Mouse (Mus musculus) liver, embryonic 12.5 days (tissue): ENCODE data around the gene Gm7995. TPM values are rescaled to one million over a fixed set of nuclear protein-coding genes. Genes with fewer than 3 reads are reported as not detected.
"Not testable (repeated sequence)": the region's sequence is repeated elsewhere in the genome, so short reads cannot be mapped to it uniquely, and the experiment has no call there.

Source experiments
- ATAC-seq: fragments of 200-750 bp; cut with Nextera tagmentation; 2 replicates; pipeline ENCODE4 v1.8.0; 2017; ENCODE audit warnings: moderate number of reproducible peaks, mild to moderate bottlenecking, moderate library complexity
- H3K27ac ChIP-seq: fragments of 300-500 bp; sonication (generic); 2 replicates; pipeline ENCODE4 v1.5.1; 2016; ENCODE audit warnings: mild to moderate bottlenecking
- H3K27me3 ChIP-seq: fragments of 300-500 bp; sonication (generic); replicated peaks from 2 replicates; pipeline ENCODE4 v1.6.1; 2016; ENCODE audit warnings: mild to moderate bottlenecking, moderate library complexity
- H3K36me3 ChIP-seq: fragments of 300-500 bp; sonication (generic); 2 replicates; pipeline ENCODE4 v1.6.1; 2016; ENCODE audit warnings: mild to moderate bottlenecking, moderate library complexity
- H3K4me1 ChIP-seq: fragments of 300-500 bp; sonication (generic); 2 replicates; pipeline ENCODE4 v1.6.1; 2016
- H3K4me2 ChIP-seq: fragments of 300-500 bp; sonication (generic); 2 replicates; pipeline ENCODE4 v1.6.1; 2016; ENCODE audit warnings: mild to moderate bottlenecking, moderate library complexity
- H3K4me3 ChIP-seq: fragments of 300-500 bp; sonication (generic); 2 replicates; pipeline ENCODE4 v1.5.1; 2016; ENCODE audit warnings: mild to moderate bottlenecking, moderate library complexity
- H3K9ac ChIP-seq: fragments of 300-500 bp; sonication (generic); 2 replicates; pipeline ENCODE4 v1.6.1; 2016; ENCODE audit warnings: mild to moderate bottlenecking, moderate library complexity
- H3K9me3 ChIP-seq: fragments of 300-500 bp; sonication (generic); replicated peaks from 2 replicates; pipeline ENCODE4 v1.6.1; 2016; ENCODE audit warnings: mild to moderate bottlenecking, moderate library complexity
- WGBS: fragments of 180-500 bp; shearing (Covaris S2); methylation state at CpG from one replicate; pipeline ENCODE4 v1.1.7; 2016; ENCODE audit not compliant: insufficient replicate concordance; 5-methylcytosine and 5-hydroxymethylcytosine counted together
- microRNA-seq: library from miRNA; unstranded; fragments of <30 nt; microRNA quantifications from one replicate; pipeline ENCODE4, GENCODE M21; 2017
- polyA plus RNA-seq: library from polyadenylated mRNA; unstranded; fragments of >200 nt; fragmentation: Nextera tagmentation; extraction: Ambion mirVana; gene quantifications from 2 replicates; pipeline ENCODE4 v1.2.1, GENCODE M21; 2016

Gm7995 gene
- polyA plus RNA-seq = not detected in 2 replicates

DNA sequence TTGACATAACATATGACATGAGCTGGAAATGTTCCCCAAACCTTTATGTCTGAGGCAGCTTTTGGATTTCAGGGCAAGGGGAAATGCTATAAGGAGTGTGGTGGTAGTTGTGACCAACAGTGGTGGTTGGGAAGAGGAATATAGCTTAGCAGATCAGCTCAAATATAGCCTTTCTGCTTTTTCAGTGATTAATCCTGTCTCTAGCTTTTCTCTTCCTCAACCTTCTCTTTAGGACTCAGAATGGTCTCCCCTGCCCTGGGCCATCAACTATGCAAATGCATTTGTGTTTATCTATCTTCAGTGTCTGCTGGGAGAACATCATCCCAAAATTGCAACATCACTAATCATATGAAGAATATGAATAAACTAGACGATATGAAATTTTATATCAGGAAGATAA lies at the start of gene Gm7995:
Gm7995 (plus strand) TSS at position 301 of the 400 bp plus-strand sequence.
- not testable (repeated sequence) for H3K27me3 ChIP-seq, H3K27ac ChIP-seq, H3K36me3 ChIP-seq, H3K9ac ChIP-seq, H3K4me1 ChIP-seq, H3K9me3 ChIP-seq, H3K4me3 ChIP-seq, H3K4me2 ChIP-seq, ATAC-seq
- no CpG with 5 or more reads among the region's 1 CpGs for WGBS

GRCm38 (mm10) chr14:42297258-42297657 lies 12.8 kb upstream of the Gm7995 start, which contains the start of gene Gm9611:
Gene Gm9611, minus strand, starts transcription at chr14:42297358.
- ATAC-seq = not testable (repeated sequence)

More at GRCm38 (mm10) chr14:42297258-42297657, 12.8 kb upstream of the Gm7995 start, which contains the start of gene Gm9611:
- H3K4me3 ChIP-seq, H3K36me3 ChIP-seq, H3K27me3 ChIP-seq, H3K9ac ChIP-seq, H3K4me1 ChIP-seq, H3K27ac ChIP-seq, H3K9me3 ChIP-seq, H3K4me2 ChIP-seq: not testable (repeated sequence)
- no CpG with 5 or more reads among the region's 3 CpGs for WGBS

Small RNAs within 50 kb of the gene (microRNA-seq; reads per million reads assigned to microRNA genes)
- gene Gm25208 = not detected
- not detected for gene Gm25892

Other genes starting within 250 kb of the Gm7995 start
- not detected in 2 replicates for gene Gm7951, start 192.8 kb upstream of the Gm7995 start, polyA plus RNA-seq
- not detected in 2 replicates for gene Gm17027, start 147.6 kb upstream of the Gm7995 start, polyA plus RNA-seq
- gene Gm3573, start 119.4 kb upstream of the Gm7995 start, polyA plus RNA-seq = not detected in 2 replicates
- not detected in 2 replicates for gene Gm17026, start 50.2 kb upstream of the Gm7995 start, polyA plus RNA-seq
- gene Gm9611, start 12.9 kb upstream of the Gm7995 start, polyA plus RNA-seq = not detected in 2 replicates
- not detected in 2 replicates for gene Gm8005, start 129.5 kb downstream of the Gm7995 start, polyA plus RNA-seq
- not detected in 2 replicates for gene Gm8011, start 153.7 kb downstream of the Gm7995 start, polyA plus RNA-seq
- gene Gm8020, start 192.1 kb downstream of the Gm7995 start, polyA plus RNA-seq = not detected in 2 replicates
- gene Gm8024, start 214.1 kb downstream of the Gm7995 start, polyA plus RNA-seq = not detected in 2 replicates